Mouse (Mus musculus) kidney, adult 8-10 months (tissue): ENCODE results near the gene Gja1.
"Not testable (repeated sequence)": the region's sequence is repeated elsewhere in the genome, so short reads cannot be mapped to it uniquely, and the experiment has no call there.

ENCODE experiments used
- DNase-seq, 2 experiments: peaks; one replicate each; pipeline ENCODE4 v3.0.0; 2022

Gja1 gene

DNA sequence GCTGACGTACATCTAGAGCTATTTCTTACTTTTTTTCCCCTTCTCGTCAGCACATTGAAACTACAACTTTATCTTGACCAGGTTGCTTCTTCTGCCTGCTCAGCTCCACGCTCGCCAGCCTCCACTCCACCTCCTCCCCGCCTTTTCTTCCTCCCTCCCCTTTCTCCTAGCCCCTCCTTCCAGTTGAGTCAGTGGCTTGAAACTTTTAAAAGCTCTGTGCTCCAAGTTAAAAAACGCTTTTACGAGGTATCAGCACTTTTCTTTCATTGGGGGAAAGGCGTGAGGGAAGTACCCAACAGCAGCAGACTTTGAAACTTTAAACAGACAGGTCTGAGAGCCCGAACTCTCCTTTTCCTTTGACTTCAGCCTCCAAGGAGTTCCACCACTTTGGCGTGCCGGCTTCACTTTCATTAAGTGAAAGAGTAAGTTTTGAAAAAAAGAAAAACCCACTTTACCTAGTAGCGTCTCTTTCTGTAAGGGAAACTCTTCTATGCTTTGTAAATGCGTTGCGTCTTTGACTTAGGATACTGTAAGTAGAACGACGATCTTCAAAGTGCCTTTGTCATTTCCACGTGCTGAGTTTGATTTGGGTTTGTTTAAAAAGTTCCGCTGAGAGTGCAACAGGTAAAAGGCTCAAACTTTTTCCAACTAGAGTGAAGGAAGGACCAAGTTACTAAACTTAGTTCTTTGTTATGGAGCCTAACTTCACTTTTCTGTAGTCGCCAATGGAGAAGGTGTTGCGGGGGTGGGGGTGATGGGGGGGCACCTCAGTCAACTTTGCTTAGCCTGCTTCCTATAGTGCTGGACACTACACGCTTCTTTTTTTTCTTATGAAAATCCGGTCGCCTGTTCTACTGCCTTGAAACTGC is at the start of gene Gja1:
Gja1 (plus strand) TSS at position 234 of the 869 bp plus-strand sequence.
- peak; percentile 68 to 69 for DNase-seq

- peak; percentile 47 to 82 for DNase-seq
These were observed 38.2 kb upstream of the Gja1 start for GRCm38 (mm10) chr10:56338851-56339489.

- DNase-seq: no peak
These were observed 16.7 kb upstream of the Gja1 start for GRCm38 (mm10) chr10:56360472-56360871.

DNA sequence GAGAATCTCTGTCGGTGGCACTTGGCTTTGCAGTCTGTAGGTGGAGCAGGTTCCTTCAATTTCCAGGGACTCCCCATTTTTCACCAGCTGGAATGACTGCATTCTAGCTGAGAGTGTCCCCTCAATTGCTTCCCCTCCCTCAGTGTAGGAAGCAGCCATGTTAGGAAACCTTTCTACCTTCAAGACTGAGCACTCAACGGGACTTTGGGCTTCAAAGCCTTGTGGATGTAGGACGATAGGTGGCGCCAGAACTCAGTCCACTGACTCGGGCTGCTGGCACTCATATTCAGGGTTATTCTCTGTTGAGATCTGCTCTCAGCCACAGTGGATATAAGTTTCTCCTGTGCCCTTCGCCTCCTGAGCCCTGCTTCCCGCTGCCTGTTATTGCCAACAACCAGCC is 8.1 kb upstream of the Gja1 start:
- peak; percentile 26 to 82 for DNase-seq

GRCm38 (mm10) chr10:56373021-56373720 is 4.0 kb upstream of the Gja1 start:
- DNase-seq: peak in 1 of 2 experiments; percentile 12

GRCm38 (mm10) chr10:56374169-56374568 is 3.0 kb upstream of the Gja1 start:
- no peak for DNase-seq

- no peak for DNase-seq
These were observed 1.1 kb upstream of the Gja1 start for GRCm38 (mm10) chr10:56375906-56376468.

DNA sequence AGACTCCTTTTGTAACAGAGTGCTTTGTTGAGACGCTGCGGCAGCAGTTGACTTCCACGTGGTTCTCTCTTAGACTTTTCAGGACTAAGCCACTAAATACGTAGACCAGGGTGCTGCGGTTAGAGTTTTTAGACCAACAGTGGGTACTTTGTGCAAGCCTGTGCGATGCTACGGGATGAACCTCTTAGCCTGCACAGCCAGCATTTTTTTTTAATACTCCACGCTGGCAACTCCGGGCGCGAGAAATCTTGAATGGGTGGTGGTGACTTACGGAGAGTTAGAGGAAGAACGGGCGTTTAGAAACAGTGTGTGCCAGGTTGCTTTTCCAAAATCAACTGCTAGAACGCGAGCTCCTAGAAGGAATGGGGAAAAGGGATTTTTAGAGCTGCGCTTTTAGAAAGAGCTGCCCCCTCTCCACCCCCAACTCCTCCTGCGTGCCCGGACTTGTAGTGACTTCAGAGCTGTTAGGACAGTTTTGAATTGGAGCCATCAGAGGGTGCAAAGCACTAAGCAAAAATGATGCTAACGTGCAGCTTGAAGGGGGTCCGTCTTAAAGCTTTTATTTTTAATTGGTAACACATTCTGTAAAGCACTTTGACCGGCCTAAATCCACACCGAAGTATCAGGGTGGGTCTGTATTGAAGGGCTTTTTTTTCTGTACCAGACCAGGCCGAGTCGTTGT is 977 bp downstream of the Gja1 start:
- DNase-seq: peak in 1 of 2 experiments; percentile 8

- DNase-seq: peak; percentile 30 to 33
These were observed 1.6 kb downstream of the Gja1 start for GRCm38 (mm10) chr10:56378648-56379254.

- DNase-seq: no peak
These were observed 2.6 kb downstream of the Gja1 start for GRCm38 (mm10) chr10:56379720-56380119.

- no peak for DNase-seq
These were observed 8.3 kb downstream of the Gja1 start for GRCm38 (mm10) chr10:56385195-56386109.

DNA sequence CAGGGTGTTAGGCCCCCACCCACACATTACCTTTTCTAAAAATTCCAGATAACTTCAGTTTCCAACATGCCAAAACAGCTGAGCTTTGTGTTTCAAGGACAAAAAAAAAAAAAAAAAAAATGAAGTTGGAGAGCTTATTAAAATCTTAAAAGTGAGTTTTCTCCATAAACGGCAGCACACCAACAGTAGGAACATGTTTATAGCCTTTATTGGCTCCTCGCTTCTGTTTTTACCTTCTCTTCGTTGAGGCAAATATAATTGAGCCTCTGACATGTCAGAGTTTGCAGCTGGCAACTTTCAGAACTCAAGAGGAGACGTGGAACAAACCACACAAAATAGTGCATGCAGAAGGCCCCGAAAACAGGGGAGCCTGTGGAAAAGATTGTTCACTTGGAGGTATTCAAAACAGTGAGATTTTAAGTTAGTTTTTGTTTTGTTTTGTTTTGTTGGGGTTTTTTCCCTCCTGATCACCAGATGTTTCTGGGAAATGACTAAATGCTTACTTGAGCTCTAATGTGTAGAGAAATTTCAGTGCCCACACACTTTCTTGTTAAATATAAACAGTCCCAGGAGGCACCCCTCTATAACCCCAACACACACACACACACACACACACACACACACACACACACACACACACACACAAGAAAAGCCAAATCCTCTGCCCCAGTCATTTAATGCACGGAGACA is 16.1 kb downstream of the Gja1 start:
- DNase-seq: no peak

DNA sequence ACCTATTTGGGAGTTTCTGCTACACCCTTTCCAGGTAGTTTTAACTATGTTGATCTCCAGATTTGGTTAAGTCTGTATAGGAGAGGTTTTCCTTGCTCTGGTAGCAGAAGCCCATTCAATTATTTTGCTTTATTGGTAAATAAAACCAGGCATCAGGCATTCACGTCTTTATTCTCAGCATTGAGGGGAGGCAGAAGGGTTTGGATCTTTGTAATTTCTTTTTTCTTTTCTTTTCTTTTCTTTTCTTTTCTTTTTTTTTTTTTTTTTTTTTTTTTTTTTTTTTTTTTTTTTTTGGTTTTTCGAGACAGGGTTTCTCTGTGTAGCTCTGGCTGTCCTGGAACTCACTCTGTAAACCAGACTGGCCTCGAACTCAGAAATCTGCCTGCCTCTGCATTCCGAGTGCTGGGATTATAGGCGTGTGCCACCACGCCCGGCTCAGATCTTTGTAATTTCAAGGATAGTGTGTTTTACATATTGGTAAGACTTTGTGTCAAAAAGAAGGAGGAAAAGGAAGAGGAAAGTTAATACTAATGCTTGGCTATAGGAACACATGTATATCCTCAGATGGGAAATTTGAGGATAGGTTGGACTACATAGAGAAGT is 16.8 kb downstream of the Gja1 start:
- not testable (repeated sequence) for DNase-seq

DNA sequence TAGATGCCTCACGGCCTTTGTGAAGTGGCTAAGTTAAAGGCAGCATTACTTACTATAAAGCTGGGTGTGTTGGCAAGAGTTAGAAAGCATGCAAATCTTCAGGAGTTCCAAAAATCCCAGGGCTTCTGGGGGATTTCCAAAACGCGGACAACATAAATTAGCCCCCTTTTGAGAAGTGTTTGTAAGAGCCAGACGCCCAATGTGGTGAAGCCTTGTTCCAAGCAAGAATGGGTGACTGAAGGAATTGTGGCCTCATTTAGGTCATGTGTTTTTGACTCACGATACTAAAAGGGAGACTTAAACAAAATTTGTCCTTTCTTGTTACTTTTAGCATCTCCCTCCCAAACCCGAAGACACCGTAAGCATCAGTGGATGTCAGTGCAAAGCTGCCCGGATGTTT is 20.7 kb downstream of the Gja1 start:
- DNase-seq: no peak

- no peak for DNase-seq
These were observed 21.2 kb downstream of the Gja1 start for GRCm38 (mm10) chr10:56398310-56398709.

DNA sequence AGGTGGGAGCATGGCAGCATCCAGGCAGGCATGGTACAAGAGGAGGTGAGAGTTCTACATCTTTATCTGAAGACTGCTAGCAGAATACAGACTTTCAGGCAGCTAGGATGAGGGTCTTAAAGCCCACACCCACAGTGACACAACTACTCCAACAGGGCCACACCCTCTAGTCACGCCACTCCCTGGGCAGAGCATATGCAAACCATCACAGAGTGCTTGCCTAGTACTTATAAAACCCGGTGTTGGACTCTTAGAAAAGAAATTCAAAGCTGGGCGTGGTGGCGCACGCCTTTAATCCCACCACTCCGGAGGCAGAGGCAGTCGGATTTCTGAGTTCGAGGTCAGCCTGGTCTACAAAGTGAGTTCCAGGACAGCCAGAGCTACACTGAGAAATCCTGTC is 24.3 kb downstream of the Gja1 start:
- DNase-seq: not testable (repeated sequence)

DNA sequence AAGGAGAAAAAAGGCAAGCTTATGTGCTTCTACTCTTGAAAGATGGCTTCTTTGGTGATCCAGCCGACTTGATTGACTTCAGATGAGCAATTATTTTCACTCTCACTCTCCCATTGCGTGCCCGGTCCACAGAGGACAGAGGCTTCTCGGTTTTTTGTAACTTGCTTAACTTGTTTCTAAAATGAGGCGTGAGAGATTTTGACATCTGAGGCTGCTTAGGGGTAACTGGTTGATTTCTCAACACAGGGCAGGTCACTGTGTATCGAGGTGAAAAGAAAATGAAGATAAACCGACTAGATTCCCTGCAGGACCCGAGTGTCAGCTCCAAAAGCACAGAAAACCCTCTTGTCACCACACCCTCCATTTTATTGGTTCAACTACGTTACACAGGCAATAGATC is 28.8 kb downstream of the Gja1 start:
- no peak for DNase-seq

DNA sequence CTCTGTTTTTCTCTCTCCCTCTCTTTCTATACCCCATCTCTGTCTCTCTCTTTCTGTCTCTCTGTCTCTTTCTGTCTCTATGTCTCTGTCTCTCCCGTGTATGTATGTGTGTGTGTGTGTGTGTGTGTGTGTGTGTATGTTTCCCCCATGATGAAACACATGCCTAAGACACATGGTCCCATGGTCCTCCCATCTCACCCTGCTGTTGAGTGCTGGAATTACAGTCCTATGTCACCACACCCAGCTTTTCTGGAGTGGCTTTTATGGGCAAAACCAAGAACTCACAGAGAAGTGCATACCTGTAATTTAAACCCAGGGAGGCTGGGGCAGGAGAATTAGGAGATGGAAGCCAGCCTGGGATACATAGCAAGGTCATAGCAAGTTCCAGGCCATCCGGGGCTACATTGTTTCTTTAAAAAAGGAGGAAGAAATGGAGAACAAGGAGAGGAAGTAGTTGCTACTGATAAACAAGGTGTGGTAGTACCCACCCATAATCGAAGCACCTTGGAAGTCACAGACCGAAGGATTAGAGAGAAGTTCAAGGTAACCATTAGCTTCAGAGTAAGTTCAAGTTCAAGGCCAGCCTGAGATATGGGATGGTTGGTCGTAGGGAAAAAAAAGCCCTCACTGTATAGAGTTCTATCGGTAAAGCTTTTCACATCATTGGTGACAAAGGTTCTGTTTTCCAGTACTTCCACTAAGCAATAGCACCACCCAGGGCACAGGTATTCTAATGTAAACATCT is 29.4 kb downstream of the Gja1 start:
- no peak for DNase-seq

GRCm38 (mm10) chr10:56415894-56416570 is 38.9 kb downstream of the Gja1 start:
- DNase-seq: no peak
